Mouse (Mus musculus): ENCODE measurements around the gene Gm27021.

Gene Gm27021

GRCm38 (mm10) chr8:120595963-120596362 is 71.9 kb downstream of the Gm27021 start:
- peak; percentile 74 for DNase-seq

GRCm38 (mm10) chr8:120594571-120594970 is 73.3 kb downstream of the Gm27021 start:
- DNase-seq, result no peak

DNA sequence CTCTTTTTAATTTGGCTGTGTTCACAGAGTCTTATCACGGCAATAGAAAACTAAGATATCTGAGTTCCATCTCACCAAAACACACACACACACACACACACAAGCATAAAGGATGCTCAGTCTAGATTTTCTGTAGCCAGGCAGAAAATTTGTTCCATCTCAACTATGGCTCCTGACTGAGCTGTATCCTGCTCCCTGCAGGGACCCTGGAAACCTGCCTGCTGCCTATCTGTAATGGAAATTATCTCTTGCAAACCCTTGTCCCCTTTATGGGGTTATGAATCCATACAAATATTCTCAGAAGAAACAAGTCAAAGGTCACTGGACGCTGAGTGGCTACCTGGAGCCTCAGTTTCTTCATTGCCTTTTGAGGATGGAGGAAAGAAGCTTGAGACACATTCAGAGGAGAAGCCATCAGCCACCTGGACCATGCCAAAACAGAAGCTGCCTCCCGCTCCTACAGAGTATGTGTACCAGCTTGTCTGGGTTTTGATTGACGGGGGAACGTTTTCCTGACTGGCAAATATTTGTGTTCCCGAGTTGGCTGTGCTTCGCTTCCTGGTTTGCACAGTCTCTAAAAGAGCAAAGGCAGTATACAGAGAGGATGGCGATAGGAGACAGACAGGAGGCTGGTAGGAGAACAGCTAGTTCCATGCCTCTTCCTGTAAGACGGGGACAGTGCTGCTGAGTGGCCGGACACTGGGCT is 76.1 kb downstream of the Gm27021 start:
- DNase-seq, result no peak

DNA sequence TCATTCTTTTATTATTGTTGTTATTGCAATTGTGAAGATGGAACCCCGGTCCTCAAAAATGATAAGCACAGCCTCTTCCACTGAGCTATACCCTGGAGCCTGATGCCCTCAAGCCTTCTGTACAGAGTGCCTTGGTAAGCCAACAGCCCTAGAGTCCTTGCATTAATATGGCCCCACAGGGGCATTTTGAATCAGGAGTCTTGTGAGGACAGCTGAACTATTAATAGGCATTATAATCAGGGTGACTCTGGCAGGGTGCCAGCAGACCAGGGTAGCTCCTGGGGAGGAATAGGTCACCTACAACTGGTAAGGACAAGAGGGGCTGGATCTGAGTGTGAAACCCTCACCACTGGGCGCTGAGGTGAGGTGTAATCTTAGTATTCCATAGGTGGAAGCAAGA is 78.0 kb downstream of the Gm27021 start:
- peak; percentile 82 for DNase-seq

DNA sequence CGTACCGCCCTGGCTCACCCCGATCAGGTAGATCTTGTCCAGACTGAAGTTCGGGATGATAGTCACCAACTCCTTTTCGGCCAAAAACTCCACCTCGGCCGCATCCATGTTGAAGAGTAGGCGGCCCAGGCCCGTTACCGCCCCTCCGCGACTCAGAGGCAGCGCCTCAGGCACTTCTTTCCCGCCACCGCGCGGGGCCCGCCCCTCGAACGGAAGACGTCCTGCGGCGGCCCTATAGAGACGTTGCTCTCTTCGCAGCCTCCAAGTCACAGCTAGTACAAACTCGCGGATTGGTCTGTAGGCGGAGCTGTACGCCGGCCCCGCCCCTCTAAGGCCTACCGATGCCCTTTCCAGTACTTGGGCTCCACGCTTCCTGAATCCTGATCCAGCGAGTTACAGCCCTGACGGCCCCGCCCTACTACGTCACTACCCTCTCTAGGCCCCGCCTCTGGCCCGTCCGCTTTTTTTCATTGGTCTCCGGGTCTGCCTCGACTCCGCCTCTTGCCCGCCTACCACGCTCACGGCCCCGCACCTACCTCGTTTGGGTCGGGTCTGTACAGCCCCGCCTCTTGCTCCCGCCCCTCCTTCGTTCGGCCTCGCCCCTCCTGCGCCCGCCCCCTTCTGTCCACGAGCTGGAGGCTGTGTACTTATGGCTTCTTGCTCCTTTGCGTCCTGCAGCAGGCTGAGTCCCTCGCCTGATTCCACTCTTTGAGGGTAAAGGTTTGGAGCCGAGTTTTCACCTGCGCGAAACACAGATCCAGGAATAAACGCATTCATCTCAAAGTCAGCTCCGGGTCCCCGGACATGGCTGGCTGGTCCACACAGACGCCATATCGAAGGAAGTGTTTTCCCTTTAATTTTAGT is 78.7 kb downstream of the Gm27021 start, which contains the start of gene Gins2:
Gene Gins2, minus strand, starts transcription at position 397 of the 864 bp plus-strand sequence.
- DNase-seq, result peak; percentile 100

DNA sequence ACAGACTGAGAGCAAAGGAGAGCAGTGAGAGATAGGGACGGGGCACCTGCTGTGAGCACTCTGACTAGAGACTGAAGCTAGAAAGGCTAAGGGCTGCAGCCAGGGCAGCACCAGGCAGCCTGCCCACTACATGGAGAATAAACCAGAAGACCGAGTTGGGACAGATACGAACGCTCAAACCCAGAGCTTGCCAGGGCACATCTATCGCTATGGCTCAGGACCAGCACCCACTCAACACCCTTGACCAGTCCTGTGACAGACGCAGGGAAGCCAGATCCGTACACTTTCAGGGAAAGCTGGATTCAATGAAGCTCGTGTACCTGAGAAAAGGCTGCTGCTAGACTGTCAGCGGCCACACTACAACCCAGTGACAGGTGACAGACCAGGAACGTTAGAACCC is 82.4 kb downstream of the Gm27021 start:
- DNase-seq, result no peak

- DNase-seq, result no peak
These were observed 86.1 kb downstream of the Gm27021 start for GRCm38 (mm10) chr8:120581811-120582210.

GRCm38 (mm10) chr8:120581329-120581728 is 86.5 kb downstream of the Gm27021 start:
- DNase-seq, result no peak

DNA sequence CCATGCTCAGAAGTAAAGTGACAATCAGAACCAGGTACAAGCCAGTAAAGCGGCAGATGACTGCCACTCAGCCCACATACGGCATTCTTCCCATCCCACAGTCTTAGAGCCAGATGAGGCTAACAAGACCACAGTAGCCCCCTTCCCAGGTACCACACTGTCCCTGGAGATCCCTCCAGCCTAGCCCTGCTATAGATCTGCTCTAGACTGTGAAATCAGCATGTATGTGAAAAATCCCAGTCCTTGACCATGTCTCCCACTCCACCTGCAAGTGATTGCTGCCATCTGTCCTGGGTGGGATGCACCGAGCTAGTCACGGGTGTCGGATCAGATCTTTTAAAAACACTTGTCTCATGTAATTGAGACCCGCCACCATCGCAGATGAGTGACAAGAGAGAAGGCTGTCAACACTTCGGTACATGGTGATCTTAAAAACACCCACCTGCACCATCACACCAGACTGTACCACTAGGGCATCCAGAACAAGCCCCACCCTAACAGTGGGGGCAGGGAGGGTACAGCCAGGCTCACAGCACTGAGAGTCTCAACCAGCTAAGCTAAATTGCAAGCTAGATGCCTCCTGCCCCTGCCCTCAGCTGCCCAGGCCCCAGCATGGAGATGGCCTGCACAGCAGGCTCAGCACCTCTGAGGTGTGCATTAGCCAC is 87.4 kb downstream of the Gm27021 start:
- DNase-seq, result no peak

- DNase-seq, result no peak
These were observed 90.1 kb downstream of the Gm27021 start for GRCm38 (mm10) chr8:120577821-120578220.

DNA sequence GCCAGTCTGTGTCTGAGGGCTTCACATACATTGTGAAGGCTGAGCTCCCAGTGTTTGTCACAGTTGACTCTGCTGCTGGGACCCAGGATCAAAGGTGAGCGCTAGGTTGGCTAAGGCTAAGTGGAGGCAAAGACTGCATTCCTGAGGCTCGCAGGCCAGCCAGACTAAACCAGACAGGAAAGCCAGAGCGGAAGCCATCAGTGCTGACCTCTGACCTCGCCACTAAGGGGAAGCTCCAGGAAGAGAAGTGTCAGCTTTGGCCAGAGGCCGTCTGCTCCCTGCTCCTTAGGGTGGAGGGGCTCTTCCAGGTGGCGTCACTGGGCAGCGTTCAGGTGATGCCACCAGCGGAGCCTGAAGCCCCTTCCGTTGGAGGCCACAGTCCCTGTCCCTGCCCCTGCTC is 92.1 kb downstream of the Gm27021 start:
- no peak for DNase-seq

DNA sequence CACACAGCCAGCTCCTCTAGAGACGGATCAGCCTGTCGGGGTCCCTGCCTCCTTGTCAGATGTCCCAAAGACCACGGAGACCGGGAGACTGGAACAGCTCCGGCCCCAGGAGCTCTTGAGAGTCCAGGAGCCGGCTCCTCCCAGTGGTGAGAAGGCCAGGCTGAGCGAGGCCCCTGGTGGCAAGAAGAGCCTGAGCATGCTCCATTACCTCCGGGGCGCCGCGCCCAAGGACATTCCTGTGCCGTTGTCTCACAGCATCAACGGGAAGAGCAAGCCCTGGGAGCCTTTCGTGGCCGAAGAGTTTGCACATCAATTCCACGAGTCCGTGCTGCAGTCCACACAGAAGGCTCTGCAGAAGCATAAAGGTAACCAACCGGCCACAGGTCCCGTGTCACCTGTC is 92.9 kb downstream of the Gm27021 start:
- no peak for DNase-seq

DNA sequence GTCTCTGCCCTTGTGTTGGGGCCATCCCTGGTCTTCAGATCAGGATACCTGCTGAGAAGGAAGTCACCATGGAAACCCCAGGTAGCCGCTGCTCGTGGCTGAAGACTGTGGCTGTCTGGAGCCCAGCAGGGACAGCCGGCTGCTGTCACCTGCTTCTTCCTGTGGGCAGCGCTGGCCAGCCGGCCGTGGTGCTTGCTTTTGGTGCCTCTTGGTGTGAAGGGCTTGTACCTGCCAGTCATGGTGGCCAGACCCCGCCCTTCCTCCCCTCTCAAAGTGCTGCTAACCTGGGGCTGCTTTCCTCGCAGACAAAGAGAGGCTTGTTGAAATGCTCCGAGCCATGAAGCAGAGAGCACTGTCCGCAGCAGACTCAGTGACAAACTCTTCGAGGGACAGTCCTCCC is 94.0 kb downstream of the Gm27021 start:
- DNase-seq, result no peak

- no peak for DNase-seq
These were observed 95.3 kb downstream of the Gm27021 start for GRCm38 (mm10) chr8:120572534-120572933.

DNA sequence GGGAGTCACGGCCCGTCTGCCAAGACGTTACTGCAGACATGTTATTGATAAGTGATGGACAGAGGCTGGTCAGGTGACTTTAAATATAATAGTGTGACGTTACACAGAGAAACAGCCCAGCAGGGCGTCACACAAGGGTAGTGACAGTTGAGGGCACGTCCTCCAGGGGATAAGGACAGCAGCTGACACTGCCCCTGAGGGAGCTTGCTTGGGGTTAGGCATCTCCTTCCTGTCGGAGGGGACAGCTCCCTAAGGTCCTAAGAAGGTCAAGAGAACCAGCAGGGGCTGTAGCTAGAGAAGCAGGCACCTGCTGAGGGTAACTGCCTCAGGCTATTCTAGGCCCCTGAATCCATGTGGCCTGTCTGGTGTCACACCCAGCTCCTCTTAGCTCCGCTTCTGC is 96.3 kb downstream of the Gm27021 start:
- no peak for DNase-seq

GRCm38 (mm10) chr8:120569939-120570715 is 97.8 kb downstream of the Gm27021 start:
- peak; percentile 84 for DNase-seq

DNA sequence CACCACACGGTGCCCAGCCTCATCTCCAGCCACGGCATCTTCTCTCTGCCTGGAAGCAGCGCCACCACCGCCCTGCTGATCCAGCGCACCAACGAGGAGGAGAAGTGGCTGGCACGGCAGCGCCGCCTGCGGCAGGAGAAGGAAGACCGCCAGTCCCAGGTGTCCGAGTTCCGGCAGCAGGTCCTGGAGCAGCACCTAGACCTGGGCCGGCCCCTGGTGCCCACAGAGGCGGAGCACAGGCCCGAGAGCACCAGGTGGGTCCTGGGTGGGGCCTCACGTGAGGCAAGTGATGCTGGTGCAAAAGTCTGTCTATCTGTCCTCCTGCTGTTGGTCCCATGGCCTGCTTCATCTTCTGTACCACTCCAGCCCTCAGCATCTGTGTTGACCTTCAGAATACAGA is 98.8 kb downstream of the Gm27021 start:
- DNase-seq, result no peak

GRCm38 (mm10) chr8:120568164-120568798 is 99.6 kb downstream of the Gm27021 start:
- no peak for DNase-seq

DNA sequence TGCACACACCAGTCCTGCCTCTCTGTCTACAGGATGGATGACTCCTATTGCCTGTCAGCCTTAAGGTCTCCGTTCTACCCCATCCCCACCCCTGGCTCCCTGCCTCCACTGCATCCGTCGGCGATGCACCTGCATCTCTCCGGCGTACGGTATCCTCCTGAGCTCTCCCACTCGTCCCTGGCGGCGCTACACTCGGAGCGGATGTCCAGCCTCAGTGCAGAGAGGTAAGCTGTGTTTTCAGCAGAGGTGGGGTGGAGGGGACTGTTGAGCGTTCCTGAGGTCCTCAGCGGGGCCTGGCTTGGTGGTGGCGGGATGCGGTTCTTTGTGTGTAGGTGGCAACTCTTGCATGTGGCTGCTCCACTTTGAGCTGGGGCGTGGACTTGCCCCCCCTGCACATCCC is 100.1 kb downstream of the Gm27021 start:
- DNase-seq, result peak; percentile 36

DNA sequence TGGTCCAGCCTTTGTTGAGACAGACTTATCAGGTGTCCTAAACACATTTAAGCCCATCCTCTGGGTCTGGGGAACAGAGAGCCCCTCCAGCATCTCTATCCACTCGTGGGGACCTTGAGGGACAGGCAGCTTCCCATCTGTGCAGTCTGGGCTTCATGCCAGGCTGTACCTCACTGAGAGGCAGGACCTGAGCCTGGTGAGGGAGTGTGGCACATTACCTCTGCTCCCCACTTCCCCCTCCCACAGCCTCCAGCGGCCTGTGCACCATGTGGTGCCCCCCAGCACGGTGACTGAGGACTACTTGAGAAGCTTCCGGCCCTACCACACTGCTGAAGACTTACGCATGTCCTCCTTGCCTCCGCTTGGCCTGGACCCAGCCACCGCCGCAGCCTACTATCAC is 101.2 kb downstream of the Gm27021 start:
- DNase-seq, result no peak

- DNase-seq, result no peak
These were observed 102.6 kb downstream of the Gm27021 start for GRCm38 (mm10) chr8:120565151-120565711.

Data from cerebellum, adult 9-10 months (tissue).